Mouse (Mus musculus) adrenal gland, postnatal 36 days (tissue): ENCODE measurements around the gene Cdc42bpg. TPM values are rescaled to one million over a fixed set of nuclear protein-coding genes. Genes with fewer than 3 reads are reported as not detected.
A peak's percentile ranks its signal among the peaks of the same experiment; 100 is the strongest.

Source experiments
- DNase-seq, 2 experiments: peaks; one replicate each; pipeline ENCODE4 v3.0.0; 2021; ENCODE audit warnings: mixed read lengths in 1 of 2
- long read RNA-seq, 2 experiments: library from polyadenylated mRNA; stranded (forward); transcript quantifications; one replicate each; pipeline ENCODE4 v2.0.0; 2021; ENCODE audit warnings: borderline sequencing depth in 2 of 2
- total RNA-seq, 2 experiments: library from RNA; stranded (reverse); gene quantifications; 2 replicates each; pipeline ENCODE4 v1.2.3; 2021

The Cdc42bpg gene
- 10 to 100 TPM; 22.6 to 23.5 TPM for total RNA-seq
- long read RNA-seq, experiment 1, partial matches to known transcripts = 2 of 4 reads
- long read RNA-seq, experiment 1, other reads (novel, unspliced or antisense) = 2 of 4 reads
- long read RNA-seq, experiment 2, partial matches to known transcripts = 1 of 1 reads
- long read RNA-seq, experiment 2, other reads (novel, unspliced or antisense) = 0 of 1 reads

GRCm38 (mm10) chr19:6306137-6306551 lies at the start of gene Cdc42bpg:
Gene Cdc42bpg (plus strand): TSS chr19:6306456.
- DNase-seq = peak; percentile 92 to 96

- peak in 1 of 2 experiments; percentile 48 for DNase-seq
These were observed 45.8 kb upstream of the Cdc42bpg start for GRCm38 (mm10) chr19:6260428-6260827.

GRCm38 (mm10) chr19:6260946-6261345 lies 45.3 kb upstream of the Cdc42bpg start:
- no peak for DNase-seq

DNA sequence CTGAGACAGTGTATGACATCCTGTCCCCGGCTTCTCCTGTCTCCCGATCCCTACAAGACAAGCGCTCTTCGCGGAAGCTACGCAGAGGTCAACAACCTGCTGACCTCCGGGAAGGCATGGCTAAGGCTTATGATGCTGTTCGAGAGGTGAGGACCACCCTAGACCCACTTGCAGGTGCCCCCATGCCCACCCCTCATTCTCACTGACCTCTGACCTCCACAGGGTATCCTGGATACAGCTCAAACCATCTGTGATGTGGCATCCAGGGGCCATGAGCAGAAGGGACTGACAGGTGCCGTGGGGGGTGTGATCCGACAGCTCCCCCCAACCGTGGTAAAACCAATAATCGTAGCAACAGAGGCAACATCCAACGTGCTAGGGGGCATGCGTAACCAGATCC lies 44.9 kb upstream of the Cdc42bpg start:
- no peak for DNase-seq

GRCm38 (mm10) chr19:6262222-6262621 lies 44.0 kb upstream of the Cdc42bpg start:
- DNase-seq = peak; percentile 74 to 77

- no peak for DNase-seq
These were observed 43.3 kb upstream of the Cdc42bpg start for GRCm38 (mm10) chr19:6262839-6263433.

GRCm38 (mm10) chr19:6264200-6264599 lies 42.1 kb upstream of the Cdc42bpg start:
- no peak for DNase-seq

DNA sequence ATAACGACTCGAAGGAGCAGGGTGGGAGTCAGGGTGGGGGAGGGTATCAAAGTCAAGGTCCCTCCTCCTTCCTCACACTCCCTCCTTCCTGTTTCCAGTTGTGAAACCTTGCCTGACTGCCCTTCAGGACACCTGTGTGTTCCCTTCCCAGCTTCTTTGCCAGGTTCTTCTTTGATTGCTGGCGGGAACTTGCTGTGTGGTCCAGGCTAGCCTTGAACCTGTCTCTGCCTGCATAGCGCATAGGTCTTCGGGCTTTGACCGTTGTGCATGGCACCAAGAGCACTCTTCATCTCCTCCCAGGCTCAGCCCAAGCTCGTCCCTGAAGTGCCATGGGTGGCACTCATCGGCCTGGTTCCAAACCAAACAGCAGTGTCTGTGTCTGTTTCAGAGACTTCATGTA lies 41.3 kb upstream of the Cdc42bpg start:
- no peak for DNase-seq

DNA sequence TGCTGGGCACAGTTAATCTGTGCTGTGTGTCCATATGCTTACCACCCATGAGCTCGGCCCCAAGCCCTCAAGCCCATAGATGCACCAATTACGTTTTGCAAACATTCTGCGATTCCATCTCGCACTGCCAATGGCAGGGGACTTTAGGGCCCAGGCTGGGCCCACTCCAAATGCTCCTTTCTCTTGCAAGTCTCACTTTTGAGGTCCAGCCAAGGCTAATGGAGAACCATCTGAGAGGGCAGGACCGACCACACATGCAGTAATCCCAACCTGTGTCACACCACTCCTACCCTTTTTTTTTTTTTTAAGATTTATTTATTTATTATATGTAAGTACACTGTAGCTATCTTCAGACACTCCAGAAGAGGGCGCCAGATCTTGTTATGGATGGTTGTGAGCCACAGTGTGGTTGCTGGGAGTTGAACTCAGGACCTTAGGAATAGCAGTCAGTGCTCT lies 40.5 kb upstream of the Cdc42bpg start:
- no peak for DNase-seq

DNA sequence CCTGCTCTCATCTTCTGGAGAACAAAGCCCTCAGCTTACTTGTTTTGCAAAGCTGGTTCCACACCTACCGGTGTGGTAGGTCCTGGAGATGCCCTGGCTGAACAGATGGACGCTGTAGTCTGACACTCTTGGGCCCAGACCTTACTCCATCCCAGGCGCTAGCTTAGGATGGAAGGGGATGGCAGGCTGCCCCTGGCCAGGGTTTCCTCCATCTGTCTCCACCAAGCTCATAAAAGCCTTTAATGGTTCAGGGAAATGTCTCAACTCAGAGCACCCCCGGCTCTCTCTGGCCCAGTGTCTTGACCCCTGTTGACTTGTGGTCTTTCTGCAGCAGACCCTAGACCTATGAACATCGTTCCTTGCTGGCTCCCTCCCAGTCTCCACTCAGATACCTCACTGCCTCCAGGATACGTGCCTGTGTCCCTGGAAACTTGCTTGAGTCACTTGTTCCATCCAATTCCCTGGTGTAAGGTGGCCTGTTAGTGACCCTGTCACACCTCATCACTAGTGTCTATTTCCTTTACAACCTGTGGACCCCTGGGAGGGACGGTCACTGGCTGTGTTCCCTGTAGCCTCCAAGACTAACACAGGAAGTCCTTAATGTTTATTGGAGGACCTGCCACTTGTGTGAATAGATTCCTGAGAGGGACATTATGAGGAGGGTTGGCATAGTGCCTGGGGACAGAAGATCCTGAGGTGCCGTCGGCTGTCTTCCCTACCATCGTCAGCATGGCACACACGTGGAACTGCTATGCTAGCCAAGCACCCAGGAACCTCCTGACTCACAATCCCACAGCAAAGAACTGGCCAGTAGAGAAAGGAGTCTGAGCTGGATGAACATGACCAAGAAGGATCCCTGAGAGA lies 38.7 kb upstream of the Cdc42bpg start:
- no peak for DNase-seq

DNA sequence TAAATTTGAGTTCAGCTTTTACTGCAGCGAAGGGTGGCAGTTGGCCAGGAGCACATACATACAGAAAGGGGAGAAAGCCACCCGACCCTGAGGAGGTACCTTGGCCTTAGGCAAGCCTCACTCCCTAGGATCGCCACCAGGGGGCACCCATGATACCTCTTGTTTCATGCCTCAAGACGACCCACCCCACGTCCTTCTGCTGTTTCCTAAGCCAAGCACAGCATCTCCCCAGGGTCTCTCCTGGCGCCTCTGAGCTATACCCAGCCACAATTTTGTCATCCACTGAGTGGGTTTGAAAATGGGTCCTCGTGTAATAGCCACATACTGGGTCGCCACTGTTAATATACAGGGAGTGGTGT lies 38.1 kb upstream of the Cdc42bpg start:
- DNase-seq = peak; percentile 89 to 93

DNA sequence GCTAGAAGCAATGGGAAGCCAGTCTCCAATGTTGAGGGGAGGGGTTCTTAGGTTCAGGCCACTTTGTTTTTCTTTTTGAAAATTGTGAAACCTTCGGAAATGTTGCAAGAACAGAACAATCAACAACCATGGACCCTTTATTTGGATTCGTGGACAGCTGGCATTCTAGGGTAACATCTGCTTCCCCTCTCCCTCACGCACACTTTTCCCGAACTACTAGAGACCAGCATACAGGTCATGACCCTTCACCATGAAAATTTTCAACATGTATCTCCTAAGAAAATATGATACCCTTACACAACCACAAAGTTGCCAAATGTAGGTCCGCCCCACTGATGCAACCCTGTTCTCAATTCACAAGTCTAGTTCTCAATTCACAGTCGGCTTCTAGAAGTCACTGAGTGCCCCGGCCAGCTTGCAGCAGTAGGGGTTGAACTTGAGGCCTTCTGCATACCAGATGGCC lies 37.6 kb upstream of the Cdc42bpg start:
- peak in 1 of 2 experiments; percentile 41 for DNase-seq

GRCm38 (mm10) chr19:6269798-6270475 lies 36.3 kb upstream of the Cdc42bpg start:
- DNase-seq = peak; percentile 78 to 86

GRCm38 (mm10) chr19:6270661-6271060 lies 35.6 kb upstream of the Cdc42bpg start:
- DNase-seq = peak; percentile 67 to 72

GRCm38 (mm10) chr19:6271206-6271605 lies 35.0 kb upstream of the Cdc42bpg start:
- DNase-seq = no peak

GRCm38 (mm10) chr19:6272053-6272452 lies 34.2 kb upstream of the Cdc42bpg start:
- DNase-seq = no peak

DNA sequence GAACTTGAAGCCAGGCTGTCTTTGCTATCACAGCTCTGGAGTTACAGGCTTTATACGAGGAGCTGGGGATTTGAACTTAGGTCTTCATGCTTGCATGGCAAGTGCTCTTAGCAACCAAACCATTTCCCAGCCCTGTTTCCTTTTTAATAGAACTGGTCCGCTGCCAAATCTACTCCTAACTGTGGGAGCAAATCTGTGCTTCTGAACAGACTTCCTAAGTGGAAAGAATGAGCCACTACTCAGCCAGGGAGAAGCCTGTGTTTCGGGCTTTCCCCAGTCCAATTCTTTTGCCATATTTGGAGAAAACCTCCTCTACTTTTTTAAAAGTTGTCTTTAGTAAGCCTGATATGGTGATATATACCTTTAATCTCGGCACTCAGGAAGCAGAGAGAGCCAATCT lies 33.5 kb upstream of the Cdc42bpg start:
- DNase-seq = no peak

DNA sequence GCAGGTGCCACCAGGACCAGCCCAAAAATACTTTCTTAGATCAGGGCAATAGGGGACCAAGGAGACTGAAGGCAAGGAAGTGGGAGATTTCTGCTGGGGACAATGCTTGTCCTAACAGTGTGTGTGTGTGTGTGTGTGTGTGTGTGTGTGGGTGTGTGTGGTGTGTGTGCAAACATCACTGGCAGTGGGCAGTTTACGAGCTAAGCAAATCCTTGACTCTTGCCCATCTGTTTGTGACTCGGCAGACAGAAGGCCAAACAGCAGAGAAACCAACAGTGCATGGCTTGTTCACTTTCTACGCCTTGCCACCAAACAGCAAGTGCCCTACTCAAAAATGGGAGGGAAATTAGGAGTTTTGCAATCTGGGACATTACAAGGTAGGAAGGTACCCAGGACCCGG lies 32.7 kb upstream of the Cdc42bpg start:
- no peak for DNase-seq

DNA sequence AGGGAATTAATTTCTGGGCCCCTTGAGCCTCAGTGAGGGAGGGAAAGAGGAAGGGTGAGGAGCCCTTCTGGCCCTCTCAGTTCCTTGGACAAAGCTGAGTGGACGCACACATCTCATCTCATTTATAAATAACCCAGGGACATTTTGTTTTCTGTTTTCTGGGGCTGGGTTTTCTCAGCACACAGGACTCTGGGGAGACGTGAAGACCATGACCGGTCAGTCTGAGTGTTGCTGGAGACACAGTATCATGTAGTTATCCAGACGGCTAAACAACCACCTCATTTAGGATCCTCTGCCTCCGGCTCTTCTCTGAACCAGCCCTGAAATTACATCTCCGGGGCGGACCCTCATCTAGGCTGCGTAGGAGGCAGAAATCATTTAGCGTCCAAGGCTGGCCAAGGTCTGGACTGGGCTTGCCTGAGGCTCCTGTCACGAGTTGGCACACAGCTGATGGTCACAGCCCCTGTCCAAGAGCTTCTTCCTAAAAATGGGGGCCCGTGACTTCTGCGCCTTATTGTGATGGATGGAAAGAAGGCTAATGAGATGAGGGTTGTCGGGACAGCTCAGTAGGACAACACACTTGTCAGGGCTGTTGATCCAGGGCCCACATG lies 32.2 kb upstream of the Cdc42bpg start:
- DNase-seq = no peak

DNA sequence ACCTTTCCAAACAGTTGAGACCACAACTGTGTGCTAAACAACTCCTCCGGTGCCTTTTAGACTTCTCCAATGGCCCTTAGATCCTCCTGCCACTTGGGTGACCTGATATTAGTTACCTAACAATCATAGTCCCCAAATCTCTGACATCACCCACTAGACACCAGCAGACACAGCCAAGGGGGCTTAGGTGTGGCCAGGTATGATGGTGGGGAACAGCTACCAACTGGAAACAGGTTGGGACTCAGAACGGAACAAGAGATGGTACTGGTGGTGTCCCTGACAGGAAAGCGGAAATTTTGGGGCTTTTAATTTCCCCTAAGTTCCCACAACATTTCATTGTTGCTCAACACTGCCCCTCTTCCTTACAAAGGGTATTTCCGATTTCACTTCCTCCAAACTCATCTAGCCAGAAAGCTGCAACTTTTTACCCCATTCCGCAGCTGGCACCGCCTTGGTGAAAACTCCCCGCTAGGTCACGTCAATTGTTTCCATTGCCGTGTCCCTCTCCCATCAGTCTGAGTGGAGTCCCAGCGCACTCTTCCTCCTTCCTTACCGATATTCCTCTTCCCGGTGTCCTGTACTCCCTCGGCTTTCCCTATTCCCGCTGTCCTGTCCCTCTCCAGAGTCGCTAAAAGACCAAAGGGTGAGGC lies 30.4 kb upstream of the Cdc42bpg start:
- no peak for DNase-seq
